Mouse (Mus musculus) lung, embryonic 16.5 days (tissue): Measurements from ENCODE around the gene Shroom3. TPM values are rescaled to one million over a fixed set of nuclear protein-coding genes. Genes with fewer than 3 reads are reported as not detected.

Source experiments
- ATAC-seq: fragments of 200-750 bp; cut with Nextera tagmentation; 2 replicates; pipeline ENCODE4 v1.8.0; 2017; ENCODE audit warnings: low read depth, mild to moderate bottlenecking, moderate library complexity
- H3K27ac ChIP-seq: fragments of 300-500 bp; sonication (generic); 2 replicates; pipeline ENCODE4 v1.5.1; 2014; ENCODE audit warnings: mild to moderate bottlenecking, control low read depth, low read length
- H3K27me3 ChIP-seq: fragments of 300-500 bp; sonication (generic); 2 replicates; pipeline ENCODE4 v1.6.1; 2014; ENCODE audit warnings: low read depth, low read length, mixed read lengths; ENCODE audit not compliant: control insufficient read depth, insufficient read depth
- H3K36me3 ChIP-seq: fragments of 300-500 bp; sonication (generic); 2 replicates; pipeline ENCODE4 v1.6.1; 2014; ENCODE audit warnings: low read length; ENCODE audit not compliant: control insufficient read depth, insufficient read depth
- H3K4me1 ChIP-seq: fragments of 300-500 bp; sonication (generic); replicated peaks from 2 replicates; pipeline ENCODE4 v1.6.1; 2014; ENCODE audit warnings: low read length, mixed read lengths; ENCODE audit not compliant: control insufficient read depth, insufficient read depth
- H3K4me2 ChIP-seq: fragments of 300-500 bp; sonication (generic); 2 replicates; pipeline ENCODE4 v1.6.1; 2014; ENCODE audit warnings: low read depth, low read length, control low read depth
- H3K4me3 ChIP-seq: fragments of 300-500 bp; sonication (generic); 2 replicates; pipeline ENCODE4 v1.5.1; 2014; ENCODE audit warnings: mild to moderate bottlenecking, low read length, control low read depth
- H3K9ac ChIP-seq: fragments of 300-500 bp; sonication (generic); 2 replicates; pipeline ENCODE4 v1.6.1; 2014; ENCODE audit warnings: low read length, control low read depth
- H3K9me3 ChIP-seq: fragments of 300-500 bp; sonication (generic); 2 replicates; pipeline ENCODE4 v1.6.1; 2016; ENCODE audit warnings: low read length; ENCODE audit not compliant: control insufficient read depth
- WGBS: fragments of 180-500 bp; shearing (Covaris S2); extraction: QIAGEN DNeasy Blood & Tissue Kit; methylation state at CpG from one replicate; pipeline ENCODE4 v1.1.7; 2014; 5-methylcytosine and 5-hydroxymethylcytosine counted together
- polyA plus RNA-seq: library from polyadenylated mRNA; unstranded; fragments of >200 nt; fragmentation: Nextera tagmentation; extraction: Ambion mirVana; gene quantifications from 2 replicates; pipeline ENCODE4 v1.2.1, GENCODE M21; 2015

Shroom3 gene
- polyA plus RNA-seq, 1 experiment from 2014 or later, result 4.0 TPM

DNA sequence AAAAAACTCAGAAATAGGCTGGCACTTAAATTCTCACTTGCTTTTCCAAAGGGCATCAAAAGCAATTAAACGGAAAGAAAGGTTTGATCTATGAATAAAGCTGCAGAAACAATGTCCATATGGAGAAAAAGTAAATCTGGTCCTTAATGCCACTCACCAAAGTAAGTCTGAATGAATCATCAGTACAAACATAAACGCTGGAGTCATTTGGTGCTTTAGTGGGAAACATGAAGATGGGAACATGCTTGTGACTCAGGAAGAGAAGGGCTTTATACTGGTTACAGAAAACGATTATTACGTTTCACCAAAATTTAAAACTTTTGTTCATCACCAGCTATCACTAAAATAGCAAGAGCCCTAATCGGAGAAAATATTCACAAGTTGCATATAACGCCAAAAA is 297.2 kb downstream of the Shroom3 start:
- Histone ChIP-seq H3K27ac (no peak overlapping the region), H3K9me3 (no peaks in the 10 kb centered on the region), H3K9ac (no peak overlapping the region), H3K4me1 (no peaks in the 10 kb centered on the region), H3K36me3 (no peaks in the 10 kb centered on the region), H3K4me2 (no peak overlapping the region), H3K4me3 (no peak overlapping the region), H3K27me3 (no peaks in the 10 kb centered on the region)
- 72% methylated on average over 6 of the region's 6 CpGs for WGBS
- ATAC-seq, result no peak

DNA sequence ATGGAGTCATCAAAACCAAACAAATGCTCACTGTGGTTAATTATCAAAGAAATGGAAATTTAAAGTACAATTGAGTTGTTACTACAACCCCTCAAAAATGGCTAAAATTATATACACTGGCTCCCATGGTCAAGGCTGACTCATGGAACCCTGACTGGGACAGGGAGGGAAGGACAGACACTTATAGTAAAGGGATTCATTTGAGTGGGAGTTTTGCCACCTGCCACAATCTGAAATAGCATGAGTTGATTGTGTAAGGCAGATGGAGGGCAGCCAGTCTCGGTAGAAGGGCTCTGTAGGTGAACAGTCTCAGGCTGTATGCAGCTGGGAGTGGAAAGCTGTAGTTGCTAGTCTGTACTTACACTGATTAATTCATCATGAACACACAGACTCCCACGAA is 297.6 kb downstream of the Shroom3 start:
- Histone ChIP-seq H3K4me1 (no peaks in the 10 kb centered on the region), H3K27ac (no peak overlapping the region), H3K36me3 (no peaks in the 10 kb centered on the region), H3K4me3 (no peak overlapping the region), H3K9ac (no peak overlapping the region), H3K9me3 (no peaks in the 10 kb centered on the region), H3K27me3 (no peaks in the 10 kb centered on the region), H3K4me2 (no peak overlapping the region)
- 52% methylated on average over 2 of the region's 2 CpGs for WGBS
- ATAC-seq, result no peak

DNA sequence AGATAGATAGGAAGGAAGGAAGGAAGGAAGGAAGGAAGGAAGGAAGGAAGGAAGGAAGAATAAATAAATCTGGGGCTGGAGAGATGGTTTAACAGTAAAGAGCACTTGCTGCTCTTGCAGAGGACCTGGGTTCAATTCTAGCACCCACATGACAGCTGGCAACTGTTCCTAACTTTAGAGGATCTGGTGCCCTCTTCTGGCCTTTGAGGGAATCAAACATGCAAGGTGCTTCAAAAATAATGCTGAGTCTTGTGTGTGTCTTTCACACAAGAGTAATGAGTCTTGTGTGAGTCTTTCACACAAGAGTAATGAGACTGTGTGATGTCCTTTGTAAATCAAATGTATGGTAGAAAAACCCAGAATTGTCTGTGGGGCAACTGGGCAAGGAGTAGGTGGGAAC is 299.4 kb downstream of the Shroom3 start:
- Histone ChIP-seq H3K4me1 (no peaks in the 10 kb centered on the region), H3K9me3 (no peaks in the 10 kb centered on the region), H3K4me3 (no peak overlapping the region), H3K4me2 (no peak overlapping the region), H3K36me3 (no peaks in the 10 kb centered on the region), H3K9ac (no peak overlapping the region), H3K27ac (no peak overlapping the region), H3K27me3 (no peaks in the 10 kb centered on the region)
- ATAC-seq, result no peak

DNA sequence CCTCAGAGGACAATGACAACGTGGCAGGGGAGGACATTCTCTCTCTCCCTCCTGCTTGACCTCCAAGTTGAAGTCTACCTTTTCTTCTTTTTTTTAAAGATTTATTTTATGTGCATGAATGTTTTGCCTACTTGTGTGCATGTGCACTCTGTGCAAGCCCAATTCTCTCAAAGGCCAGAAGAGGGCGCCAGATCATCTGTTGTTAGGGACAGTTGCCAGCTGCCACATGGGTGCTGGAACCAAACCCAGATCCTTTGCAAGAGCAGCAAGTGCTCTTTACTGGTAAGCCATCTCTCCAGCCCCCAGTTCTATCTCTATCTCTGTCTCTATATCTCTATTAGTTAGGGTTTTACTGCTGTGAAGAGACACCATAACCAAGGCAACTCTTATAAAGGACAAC is 300.7 kb downstream of the Shroom3 start:
- Histone ChIP-seq H3K36me3 (no peaks in the 10 kb centered on the region), H3K27ac (no peak overlapping the region), H3K9ac (no peak overlapping the region), H3K4me3 (no peak overlapping the region), H3K4me2 (no peak overlapping the region), H3K27me3 (no peaks in the 10 kb centered on the region), H3K4me1 (peaks cover 4% of the 10 kb centered on the region; the same call in 1 of the 2 replicates), H3K9me3 (no peaks in the 10 kb centered on the region)
- no peak for ATAC-seq
- WGBS, result 39% methylated on average over 2 of the region's 2 CpGs

DNA sequence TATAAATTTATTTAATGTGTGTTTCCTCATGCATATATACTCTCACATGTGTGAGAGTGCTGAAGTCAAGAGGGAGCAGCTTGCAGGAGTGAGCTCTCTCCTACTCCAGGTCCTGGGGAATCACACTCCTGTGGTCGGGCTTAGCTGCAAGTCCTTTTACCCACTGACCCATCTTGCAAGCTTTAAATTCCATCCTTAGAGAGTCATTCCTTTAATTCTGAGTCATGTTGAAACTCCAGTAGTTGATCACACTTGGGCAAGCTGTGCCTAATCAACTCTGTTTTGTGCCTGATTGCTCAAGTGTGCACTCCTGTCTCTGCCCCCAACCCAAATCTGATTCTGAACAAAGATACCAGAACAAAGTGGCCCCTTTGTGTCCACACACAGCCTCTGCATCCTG is 301.5 kb downstream of the Shroom3 start:
- Histone ChIP-seq H3K4me2 (no peak overlapping the region), H3K36me3 (no peaks in the 10 kb centered on the region), H3K4me3 (no peak overlapping the region), H3K9me3 (no peaks in the 10 kb centered on the region), H3K4me1 (peaks cover 5% of the 10 kb centered on the region; the same call in 1 of the 2 replicates), H3K27ac (no peak overlapping the region), H3K27me3 (no peaks in the 10 kb centered on the region), H3K9ac (no peak overlapping the region)
- ATAC-seq, result no peak
- 32% methylated on average over 1 of the region's 1 CpGs for whole genome bisulfite sequencing

DNA sequence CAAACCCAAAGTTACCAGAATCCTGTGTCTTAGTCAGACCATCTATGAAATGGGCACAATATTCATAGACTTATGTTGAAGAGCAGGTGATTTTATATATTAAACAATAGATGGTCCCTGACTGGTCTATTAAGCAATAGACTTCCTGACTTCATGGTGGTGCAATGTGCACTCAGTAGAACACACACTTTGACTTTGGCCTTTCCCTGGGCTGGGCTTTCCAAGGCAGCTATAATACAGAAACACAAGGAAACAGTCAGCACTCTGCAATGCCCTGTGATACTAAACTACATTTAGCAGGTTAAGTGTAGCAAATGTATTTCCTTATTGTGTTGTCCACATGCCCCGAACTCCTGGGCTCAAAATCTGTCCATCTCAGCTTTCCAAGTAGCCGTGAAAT is 302.2 kb downstream of the Shroom3 start:
- H3K9ac ChIP-seq, result no peak overlapping the region
- WGBS, result 84% methylated on average over 2 of the region's 2 CpGs
- no peak overlapping the region for H3K27ac ChIP-seq
- H3K9me3 ChIP-seq, result no peaks in the 10 kb centered on the region
- H3K4me1 ChIP-seq, result peaks cover 5% of the 10 kb centered on the region; the same call in 1 of the 2 replicates
- H3K36me3 ChIP-seq, result no peaks in the 10 kb centered on the region
- no peak overlapping the region for H3K4me3 ChIP-seq
- no peaks in the 10 kb centered on the region for H3K27me3 ChIP-seq
- no peak overlapping the region for H3K4me2 ChIP-seq
- ATAC-seq, result no peak

DNA sequence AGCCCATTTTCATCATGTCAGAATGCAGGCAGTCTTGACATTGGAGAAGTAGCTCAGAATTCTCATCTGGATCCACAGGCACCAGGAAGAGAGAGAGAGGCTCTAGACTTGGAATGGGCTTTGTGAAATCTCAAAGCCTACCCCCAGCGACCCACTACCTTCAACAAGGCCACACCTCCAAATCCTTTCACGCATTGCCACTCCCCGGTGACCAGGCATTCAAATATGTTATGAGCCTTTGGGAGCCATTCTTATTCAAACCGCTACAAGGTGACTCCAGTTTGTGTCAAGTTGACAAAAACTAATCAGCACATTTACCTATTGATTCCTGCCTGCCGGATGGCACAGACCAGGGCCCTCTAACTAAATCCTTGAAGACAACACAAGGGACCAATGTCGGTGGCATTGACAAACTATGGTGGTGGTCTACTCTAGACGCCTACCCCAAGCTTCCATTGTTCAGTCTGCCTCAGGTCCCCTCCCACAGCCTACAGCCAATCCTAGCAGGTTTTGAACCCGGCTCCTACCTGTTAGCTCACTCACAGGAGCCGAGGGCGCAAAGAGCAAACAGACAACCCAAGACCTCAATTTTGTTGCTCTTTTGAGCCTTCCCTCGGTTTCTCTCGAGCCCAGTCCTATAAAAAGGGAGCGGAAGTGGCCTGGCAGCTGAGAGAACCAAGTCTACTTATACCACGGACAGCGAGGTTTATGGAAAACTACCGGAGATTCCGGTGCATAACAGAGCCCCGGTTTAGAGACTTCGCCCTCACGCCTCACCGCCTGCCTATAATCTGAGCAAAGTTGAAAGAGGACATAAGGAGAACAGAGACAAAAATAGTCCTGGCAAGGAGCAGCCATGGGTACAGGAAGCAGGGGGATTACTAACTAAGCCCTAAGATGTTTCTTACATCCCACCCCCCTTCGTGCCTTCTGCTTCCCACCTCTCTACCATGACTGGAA is 303.7 kb downstream of the Shroom3 start:
- H3K9me3 ChIP-seq, result no peaks in the 10 kb centered on the region
- no peak overlapping the region for H3K27ac ChIP-seq
- H3K36me3 ChIP-seq, result no peaks in the 10 kb centered on the region
- H3K4me2 ChIP-seq, result no peak overlapping the region
- no peak for ATAC-seq
- WGBS, result 88% methylated on average over 22 of the region's 22 CpGs
- H3K9ac ChIP-seq, result no peak overlapping the region
- no peaks in the 10 kb centered on the region for H3K27me3 ChIP-seq
- no peak overlapping the region for H3K4me3 ChIP-seq
- peaks cover 5% of the 10 kb centered on the region; the same call in 1 of the 2 replicates for H3K4me1 ChIP-seq

DNA sequence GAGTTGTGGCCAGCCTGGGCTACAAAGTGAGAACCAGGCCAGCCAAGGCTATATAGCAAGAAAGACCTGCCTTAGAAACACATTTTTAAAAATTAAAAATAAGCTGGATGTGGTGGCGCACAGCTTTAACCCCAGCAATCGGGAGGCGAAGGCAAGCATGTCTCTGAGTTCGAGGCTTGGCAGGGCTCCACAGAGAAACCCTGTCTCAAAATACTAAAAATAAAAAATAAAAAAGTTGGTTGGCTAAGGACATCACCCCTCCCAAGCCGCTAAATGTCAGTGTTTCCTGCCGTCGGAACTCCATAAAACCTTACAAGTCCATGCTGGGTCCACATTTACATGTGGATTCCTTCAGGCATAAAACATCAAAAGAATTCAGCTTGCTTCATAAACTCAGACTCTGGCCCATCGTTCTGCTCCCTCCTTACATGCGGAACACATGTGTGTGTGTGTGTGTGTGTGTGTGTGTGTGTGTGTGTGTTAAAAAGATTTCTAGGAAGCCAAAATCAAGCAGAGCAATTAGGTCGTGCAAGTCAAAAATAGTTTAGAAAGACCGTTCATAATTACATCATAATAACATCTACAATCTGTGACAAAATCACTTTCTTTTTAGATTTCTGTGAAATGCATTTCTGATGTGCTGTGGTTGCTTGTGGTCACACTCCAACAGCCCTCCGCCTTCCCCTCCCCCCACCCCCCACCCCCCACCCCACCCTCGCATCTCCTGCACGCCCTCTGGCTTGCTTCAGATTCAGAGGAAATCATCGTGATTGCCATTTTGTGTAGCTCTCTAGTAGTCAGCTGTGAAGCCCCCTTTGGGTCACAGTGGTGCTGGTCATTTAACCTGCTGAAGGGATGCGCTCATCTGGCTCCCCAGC is 304.9 kb downstream of the Shroom3 start:
- Histone ChIP-seq H3K4me3 (no peak overlapping the region), H3K9me3 (no peaks in the 10 kb centered on the region), H3K27ac (no peak overlapping the region), H3K36me3 (no peaks in the 10 kb centered on the region), H3K4me1 (peaks cover 5% of the 10 kb centered on the region; the same call in 1 of the 2 replicates), H3K27me3 (no peaks in the 10 kb centered on the region), H3K4me2 (no peak overlapping the region), H3K9ac (no peak overlapping the region)
- 49% methylated on average over 14 of the region's 16 CpGs for WGBS
- ATAC-seq, result peak; percentile 15; the same call in 1 of the 2 replicates

DNA sequence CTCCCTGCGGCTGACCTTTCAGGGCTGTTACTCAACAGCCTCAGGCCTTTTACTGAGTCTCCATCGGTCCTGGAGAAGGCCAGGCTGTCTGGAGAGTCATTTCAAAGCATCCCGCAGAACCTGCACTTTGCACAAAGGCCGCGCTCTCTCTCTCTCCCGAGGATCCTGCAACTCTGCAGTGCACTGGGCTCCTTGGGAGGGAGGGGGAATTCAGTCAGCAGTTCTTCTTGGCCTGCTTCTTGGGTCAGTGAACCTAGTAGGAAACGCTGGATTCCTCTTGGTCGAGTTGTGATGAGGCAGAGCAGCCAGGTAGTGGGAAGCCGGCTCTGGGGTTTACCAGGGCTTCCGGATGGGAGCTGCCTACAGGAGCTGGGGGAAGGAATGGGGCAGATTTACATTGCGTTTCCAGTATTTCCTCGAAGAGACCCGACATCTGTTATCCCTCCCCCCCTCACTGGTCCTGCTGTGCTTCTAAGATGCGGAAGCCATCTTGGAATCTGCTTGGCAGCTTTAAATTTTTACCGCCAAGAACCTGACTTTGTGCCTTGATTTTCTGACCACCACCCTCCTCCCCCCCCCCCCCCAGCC is 305.6 kb downstream of the Shroom3 start:
- H3K4me1 ChIP-seq, result peaks cover 5% of the 10 kb centered on the region; the same call in 1 of the 2 replicates
- no peak for ATAC-seq
- H3K27ac ChIP-seq, result no peak overlapping the region
- 43% methylated on average over 15 of the region's 15 CpGs for whole genome bisulfite sequencing
- no peaks in the 10 kb centered on the region for H3K36me3 ChIP-seq
- H3K9ac ChIP-seq, result no peak overlapping the region
- H3K4me3 ChIP-seq, result no peak overlapping the region
- H3K4me2 ChIP-seq, result no peak overlapping the region
- no peaks in the 10 kb centered on the region for H3K27me3 ChIP-seq
- no peaks in the 10 kb centered on the region for H3K9me3 ChIP-seq
